9 mouse cellular contexts compared by ENCODE assay signal in genomic region chr4:135254770-135255169, GRCm38 (mm10). TPM values are rescaled to one million over a fixed set of nuclear protein-coding genes. Genes with fewer than 3 reads are reported as not detected.
DNase-seq lines count a peak whose midpoint lies in the region; ATAC-seq lines count a peak whose summit lies in the region.
"Had no signal": no experiment of that assay in that cellular context is flagged by ENCODE, and none has a peak within 500 bp of the region (broad histone marks: within the 10 kb centered on the region; RNA-seq: fewer than 3 reads in every experiment).

No protein-coding gene starts in this region.

- no peaks in the 10 kb centered on the region for H3K27me3 ChIP-seq in hindbrain, embryonic 13.5 days
- no peaks in the 10 kb centered on the region for H3K27me3 ChIP-seq in hindbrain, embryonic 11.5 days (ENCODE audit: control insufficient read depth, insufficient read depth, low read length)
- no peaks in the 10 kb centered on the region for H3K27me3 ChIP-seq in embryonic facial prominence, embryonic 10.5 days (replicated peaks; ENCODE audit: low read depth, poor library complexity, severe bottlenecking)

- H3K4me3 ChIP-seq in hindbrain, embryonic 13.5 days = no peak overlapping the region
- no peak overlapping the region for H3K4me3 ChIP-seq in hindbrain, embryonic 11.5 days (ENCODE audit: low read depth, low read length)
- H3K4me3 ChIP-seq in embryonic facial prominence, embryonic 10.5 days = no peak overlapping the region

- peaks cover 26% of the 10 kb centered on the region for H3K4me1 ChIP-seq in hindbrain, embryonic 13.5 days (replicated peaks)
- H3K4me1 ChIP-seq in hindbrain, embryonic 11.5 days (replicated peaks; ENCODE audit: control insufficient read depth, insufficient read depth, low read length) = no peaks in the 10 kb centered on the region
- H3K4me1 ChIP-seq in embryonic facial prominence, embryonic 10.5 days = peaks cover 42% of the 10 kb centered on the region

- no peak for DNase-seq in hindbrain, embryonic 11.5 days (ENCODE audit: low spot score)
- no peak for DNase-seq in embryonic facial prominence, embryonic 10.5 days (ENCODE audit: low spot score)
- peak; percentile 50 for DNase-seq in heart, postnatal 4 days
- DNase-seq in lung, postnatal 10 days = peak; percentile 62
- DNase-seq in spleen, postnatal 4 days (ENCODE audit: low spot score in 2 of 2) = no peak
- DNase-seq in cerebellum, postnatal 36 days = no peak
- DNase-seq in layer of hippocampus, postnatal 14 days (ENCODE audit: low spot score in 2 of 2) = no peak
- DNase-seq: cerebellum, adult 11 months had no signal

- no peak for ATAC-seq in hindbrain, embryonic 13.5 days (ENCODE audit: low FRiP score)
- ATAC-seq in hindbrain, embryonic 11.5 days (ENCODE audit: low FRiP score) = no peak

- H3K36me3 ChIP-seq in hindbrain, embryonic 13.5 days = no peaks in the 10 kb centered on the region
- H3K36me3 ChIP-seq in hindbrain, embryonic 11.5 days (ENCODE audit: control insufficient read depth, insufficient read depth, low read length) = no peaks in the 10 kb centered on the region
- H3K36me3 ChIP-seq in embryonic facial prominence, embryonic 10.5 days (replicated peaks) = peaks cover 33% of the 10 kb centered on the region

- 64% methylated on average over 3 of the region's 3 CpGs for WGBS in hindbrain, embryonic 13.5 days
- WGBS in hindbrain, embryonic 11.5 days = 77% methylated on average over 3 of the region's 3 CpGs
- whole genome bisulfite sequencing in embryonic facial prominence, embryonic 10.5 days = 68% methylated on average over 3 of the region's 3 CpGs

- no peak overlapping the region for H3K4me2 ChIP-seq in hindbrain, embryonic 13.5 days
- no peak overlapping the region for H3K4me2 ChIP-seq in hindbrain, embryonic 11.5 days (replicated peaks; ENCODE audit: low read depth, low read length)

- no peaks in the 10 kb centered on the region for H3K9me3 ChIP-seq in hindbrain, embryonic 13.5 days
- H3K9me3 ChIP-seq in hindbrain, embryonic 11.5 days (ENCODE audit: control insufficient read depth, low read length) = no peaks in the 10 kb centered on the region
- no peaks in the 10 kb centered on the region for H3K9me3 ChIP-seq in embryonic facial prominence, embryonic 10.5 days

- no peak overlapping the region for H3K9ac ChIP-seq in hindbrain, embryonic 13.5 days
- no peak overlapping the region for H3K9ac ChIP-seq in hindbrain, embryonic 11.5 days (ENCODE audit: low read depth, low read length)

- H3K27ac ChIP-seq in hindbrain, embryonic 13.5 days = peak overlapping the region; percentile 62; the same call in 1 of the 2 replicates
- H3K27ac ChIP-seq in hindbrain, embryonic 11.5 days (ENCODE audit: low read depth, low read length) = no peak overlapping the region
- peak overlapping the region; percentile 49; the same call in 1 of the 2 replicates for H3K27ac ChIP-seq in embryonic facial prominence, embryonic 10.5 days (replicated peaks)

RNA-seq across cellular contexts. Expression of gene Clic4, which starts 17.8 kb away (rescaled TPM):
- polyA plus RNA-seq in hindbrain, embryonic 13.5 days (2015; fragmentation: Nextera tagmentation; extraction: Ambion mirVana) = 83.5 and 84.7 TPM in 2 replicates
- 109 and 147 TPM in 2 replicates for polyA plus RNA-seq in hindbrain, embryonic 11.5 days (2014; fragmentation: Nextera tagmentation; extraction: Ambion mirVana)
- polyA plus RNA-seq in embryonic facial prominence, embryonic 10.5 days (2016; fragmentation: Nextera tagmentation; extraction: Ambion mirVana) = 207 and 211 TPM in 2 replicates
- 100 to 1,000 TPM; 313 to 318 TPM for total RNA-seq in heart, postnatal 4 days (2021)
- total RNA-seq in layer of hippocampus, postnatal 14 days (2021) = 10 to 100 TPM; 37.8 to 40.9 TPM

Comparison
In these comparisons a context has a peak if more than half of its experiments do, and no peak if none do; other contexts are left out.
1. DNase-seq: peak in heart, postnatal 4 days (single experiment) and lung, postnatal 10 days (single experiment); none in hindbrain, embryonic 11.5 days (single experiment), embryonic facial prominence, embryonic 10.5 days (single experiment), spleen, postnatal 4 days (0 of 2), cerebellum, postnatal 36 days (0 of 2) and layer of hippocampus, postnatal 14 days (0 of 2).